Mouse (Mus musculus) spleen, adult 2 months (tissue): ENCODE data around the gene Sf3a3. TPM values are rescaled to one million over a fixed set of nuclear protein-coding genes. Genes with fewer than 3 reads are reported as not detected.

Source experiments
- DNase-seq, 2 experiments: peaks; one replicate each; pipeline versions ENCODE4 v3.0.0 to v3.0.0-alpha.2; 2012 to 2021; ENCODE audit warnings: low spot score in 2 of 2, low read depth in 1 of 2
- H3K27ac ChIP-seq: fragments of 200-500 bp; 2 replicates; pipeline ENCODE4 v1.5.1; 2012; ENCODE audit warnings: low read length, inconsistent platforms; ENCODE audit not compliant: insufficient read depth
- H3K27me3 ChIP-seq: fragments of 200-500 bp; 2 replicates; pipeline ENCODE4 v1.6.1; 2012; ENCODE audit warnings: mild to moderate bottlenecking, moderate library complexity, low read length, inconsistent platforms; ENCODE audit not compliant: control insufficient read depth, insufficient read depth
- H3K36me3 ChIP-seq: fragments of 200-500 bp; 2 replicates; pipeline ENCODE4 v1.6.1; 2012; ENCODE audit warnings: mild to moderate bottlenecking, low read length, inconsistent platforms; ENCODE audit not compliant: control insufficient read depth, insufficient read depth
- H3K4me1 ChIP-seq: fragments of 200-500 bp; 2 replicates; pipeline ENCODE4 v1.6.1; 2011; ENCODE audit warnings: inconsistent platforms; ENCODE audit not compliant: control insufficient read depth, insufficient read depth, insufficient read length
- H3K4me3 ChIP-seq: fragments of 200-500 bp; 2 replicates; pipeline ENCODE4 v1.5.1; 2011; ENCODE audit warnings: mild to moderate bottlenecking, inconsistent platforms; ENCODE audit not compliant: insufficient read depth, insufficient read length; ENCODE audit errors: extremely low read depth
- CTCF ChIP-seq: fragments of 200-500 bp; IDR thresholded peaks from 2 replicates; pipeline ENCODE4 v1.5.1; 2011; ENCODE audit warnings: mild to moderate bottlenecking, inconsistent platforms; ENCODE audit not compliant: insufficient read depth, insufficient read length, insufficient replicate concordance; ENCODE audit errors: extremely low read depth
- POLR2A ChIP-seq: fragments of 200-500 bp; IDR thresholded peaks from 2 replicates; pipeline ENCODE4 v1.6.1; 2011; ENCODE audit warnings: low read depth, low read length, inconsistent platforms
- WGBS: fragments of 180-500 bp; shearing (Covaris S2); methylation state at CpG from one replicate; pipeline ENCODE4 v1.1.7; 2018; 5-methylcytosine and 5-hydroxymethylcytosine counted together
- polyA plus RNA-seq: library from polyadenylated mRNA; depleted of rRNA; stranded (reverse); fragments of >200 nt; gene quantifications from 2 replicates; pipeline ENCODE4 v1.2.3, GENCODE M21; 2012

Gene Sf3a3
- polyA plus RNA-seq, 1 experiment, result 8.8 TPM

DNA sequence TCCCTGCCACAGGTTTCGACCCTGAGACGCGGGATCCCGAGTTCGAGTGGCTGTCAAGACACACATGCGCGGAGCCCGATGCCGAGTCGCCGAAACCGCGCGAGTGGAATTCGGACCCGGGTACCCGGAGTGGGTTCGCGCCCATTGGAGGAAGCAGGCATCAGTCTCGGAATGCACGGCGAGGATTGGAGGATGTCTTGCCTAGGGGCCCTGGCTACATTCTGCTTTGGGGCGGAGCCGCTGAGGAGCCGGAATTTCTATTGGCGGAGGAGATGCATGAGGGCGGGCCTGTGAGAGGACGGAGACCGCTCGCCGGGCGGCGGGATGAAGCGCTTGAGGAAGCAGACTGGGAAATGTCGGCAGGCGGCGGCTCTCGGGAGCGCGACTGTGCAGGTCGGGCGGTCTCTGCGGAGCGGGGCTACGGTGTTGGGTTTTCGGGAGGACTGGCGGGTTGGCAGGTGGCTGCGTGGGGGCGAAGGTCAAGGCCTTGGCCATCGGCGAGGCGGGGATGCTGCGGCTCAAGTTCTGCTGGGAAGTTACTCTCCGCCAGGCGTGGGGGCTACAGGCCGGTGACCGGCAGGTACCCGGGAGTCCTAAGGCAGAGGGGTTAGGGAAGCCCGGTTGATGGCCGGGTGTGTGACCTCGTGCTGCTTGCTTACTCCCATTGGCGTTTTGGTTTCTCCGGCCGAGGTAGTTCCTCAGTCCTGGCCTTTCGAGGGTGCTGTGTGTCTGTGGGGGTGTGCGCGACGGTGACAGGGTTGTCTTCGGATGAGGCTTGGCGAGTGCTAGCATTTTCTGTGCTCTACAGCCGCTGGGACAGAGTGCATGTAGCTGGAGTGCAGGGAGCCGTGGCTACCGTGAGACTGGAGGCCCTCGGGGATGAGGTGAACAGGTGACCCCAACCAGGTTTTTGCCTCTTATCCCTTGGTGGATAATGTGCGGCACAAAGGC lies 37.0 kb downstream of the Sf3a3 start:
- WGBS, result under 1% methylated on average over 75 of the region's 75 CpGs
- peak; percentile 88 to 98 for DNase-seq
- Histone ChIP-seq H3K4me1 (peaks cover 16% of the 10 kb centered on the region; the same call in 1 of the 2 replicates), H3K4me3 (peak overlapping the region; percentile 92), H3K27ac (peak overlapping the region; percentile 86), H3K27me3 (no peaks in the 10 kb centered on the region), H3K36me3 (no peaks in the 10 kb centered on the region)
- TF ChIP-seq CTCF, result no peak
- TF ChIP-seq POLR2A, result peak; percentile 35

DNA sequence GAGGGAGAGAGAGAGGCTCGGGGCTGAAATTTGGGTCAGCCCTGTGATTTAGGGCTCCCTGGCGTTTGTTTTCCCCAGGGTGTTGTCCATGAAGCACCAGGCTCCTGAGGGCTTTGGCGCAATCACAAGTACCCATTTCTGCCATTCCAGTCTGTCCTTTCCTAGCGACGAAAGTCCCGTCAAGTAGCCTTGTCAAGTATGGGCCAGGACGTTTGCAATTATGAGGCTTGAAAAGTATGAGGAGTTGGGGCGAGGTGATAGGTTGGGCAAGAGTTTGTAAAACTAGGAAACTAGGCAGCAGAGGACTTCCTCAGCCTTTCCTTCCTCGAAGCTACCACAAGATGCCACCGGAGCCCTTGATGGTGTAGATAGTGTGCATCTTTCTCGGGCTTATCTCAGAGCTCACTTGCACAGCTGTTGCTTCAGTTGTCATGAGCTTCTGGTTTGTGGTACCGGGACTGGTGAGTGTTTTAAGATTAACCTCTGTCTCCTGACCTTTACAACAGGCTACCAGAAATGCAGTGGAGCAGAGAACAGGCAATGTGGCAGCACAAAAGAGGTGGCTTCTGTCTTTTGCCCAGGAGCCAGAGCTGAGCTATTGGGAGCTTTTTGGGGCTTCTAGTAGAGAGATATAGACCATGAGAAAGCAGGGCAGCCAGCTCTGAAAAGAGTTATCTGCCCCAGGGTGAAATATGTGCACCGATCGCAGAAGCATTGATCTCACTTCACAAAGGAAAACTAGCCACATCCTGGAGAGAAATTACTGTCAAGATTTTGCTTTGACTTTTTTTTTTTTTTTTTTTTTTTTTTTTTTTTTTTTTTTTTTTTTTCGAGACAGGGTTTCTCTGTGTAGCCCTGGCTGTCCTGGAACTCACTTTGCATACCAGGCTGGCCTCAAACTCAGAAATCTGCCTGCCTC lies 38.0 kb downstream of the Sf3a3 start:
- peak in 1 of 2 experiments; percentile 23 for DNase-seq
- WGBS, result 5% methylated on average over 15 of the region's 15 CpGs
- Histone ChIP-seq H3K36me3 (no peaks in the 10 kb centered on the region), H3K4me1 (peaks cover 19% of the 10 kb centered on the region; the same call in 1 of the 2 replicates), H3K27ac (peak overlapping the region; percentile 86), H3K4me3 (peak overlapping the region; percentile 92), H3K27me3 (no peaks in the 10 kb centered on the region)
- TF ChIP-seq CTCF, result peak; percentile 2; the same call in 1 of the 2 replicates
- TF ChIP-seq POLR2A, result no peak

DNA sequence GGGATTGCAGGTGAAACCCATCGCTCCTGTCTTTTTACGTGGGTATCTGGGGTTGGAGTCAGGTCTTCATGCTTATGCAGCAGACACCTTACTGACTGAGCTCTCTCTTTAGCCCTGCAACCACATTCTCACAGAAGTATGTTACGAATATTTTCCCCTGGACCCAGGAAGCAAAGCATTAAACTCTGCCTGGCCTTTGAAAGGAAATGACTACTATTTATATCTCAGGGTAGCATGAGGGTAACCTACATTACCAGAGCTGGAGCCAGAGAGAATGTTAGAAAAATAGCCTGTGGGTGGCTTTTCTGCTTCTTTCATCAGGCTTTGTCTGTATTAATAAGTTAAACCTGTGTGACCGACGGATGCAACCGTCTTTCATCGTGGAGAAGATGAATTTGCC lies 41.0 kb downstream of the Sf3a3 start:
- WGBS, result 25% methylated on average over 7 of the region's 7 CpGs
- H3K36me3 ChIP-seq, result no peaks in the 10 kb centered on the region
- H3K4me3 ChIP-seq, result 0 out of 2 replicates have a peak overlapping the region, but pooled peaks have one; percentile 3
- peak overlapping the region; percentile 53; the same call in 1 of the 2 replicates for H3K27ac ChIP-seq
- H3K27me3 ChIP-seq, result no peaks in the 10 kb centered on the region
- DNase-seq, result no peak
- TF ChIP-seq POLR2A, result no peak
- TF ChIP-seq CTCF, result no peak
- H3K4me1 ChIP-seq, result peaks cover 19% of the 10 kb centered on the region; the same call in 1 of the 2 replicates

DNA sequence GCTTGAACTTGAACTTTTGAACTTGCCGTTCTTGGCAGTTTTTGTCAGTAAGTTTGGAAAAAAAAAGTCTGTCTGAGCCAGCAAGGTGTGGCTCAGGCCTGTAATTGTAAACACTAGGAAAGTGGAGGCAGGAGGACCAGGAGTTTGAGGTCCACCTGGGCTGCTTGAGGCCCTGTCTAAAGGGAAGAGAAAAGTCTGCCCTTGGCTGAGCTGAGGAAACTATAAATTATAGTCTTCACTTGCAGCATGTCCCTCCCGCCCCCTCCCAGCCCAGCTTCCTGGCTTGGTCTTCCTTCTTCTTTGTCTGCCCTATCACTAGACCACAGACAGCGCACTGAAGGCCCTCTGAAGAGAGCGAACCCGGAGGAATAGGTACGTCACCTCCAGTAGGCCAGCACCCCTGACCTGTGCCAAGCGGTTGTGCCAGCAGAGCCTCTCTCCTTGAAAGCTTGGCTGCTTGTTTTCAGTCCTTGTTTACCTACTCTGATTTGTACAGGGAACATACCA lies 44.8 kb downstream of the Sf3a3 start:
- WGBS, result 43% methylated on average over 7 of the region's 7 CpGs
- DNase-seq, result no peak
- Histone ChIP-seq H3K36me3 (no peaks in the 10 kb centered on the region; the same call in 1 of the 2 replicates), H3K27me3 (no peaks in the 10 kb centered on the region), H3K4me1 (peaks cover 5% of the 10 kb centered on the region; the same call in 1 of the 2 replicates), H3K4me3 (no peak overlapping the region), H3K27ac (peak overlapping the region; percentile 53; the same call in 1 of the 2 replicates)
- TF ChIP-seq POLR2A, result no peak
- TF ChIP-seq CTCF, result no peak

DNA sequence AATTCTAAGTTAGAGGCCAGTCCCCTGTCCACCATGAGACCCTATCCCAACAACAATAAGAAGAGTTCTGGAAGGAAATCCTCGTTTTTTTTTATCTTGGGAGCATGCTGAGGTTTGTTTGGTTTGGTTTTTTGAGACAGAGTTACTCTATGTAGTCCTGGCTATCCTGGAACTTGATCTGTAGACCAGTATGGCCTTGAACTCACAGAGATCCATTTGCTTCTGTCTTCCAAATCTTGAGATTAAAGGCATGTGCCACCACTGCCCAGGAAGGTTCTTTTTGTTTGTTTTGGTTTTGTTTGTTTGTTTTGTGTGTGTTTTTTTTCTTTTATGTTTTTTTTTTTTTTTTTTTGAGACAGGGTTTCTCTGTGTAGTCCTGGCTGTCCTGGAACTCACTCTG lies 46.6 kb downstream of the Sf3a3 start:
- DNase-seq, result no peak
- TF ChIP-seq CTCF (no peak), POLR2A (no peak)
- Histone ChIP-seq H3K36me3 (no peaks in the 10 kb centered on the region; the same call in 1 of the 2 replicates), H3K27me3 (no peaks in the 10 kb centered on the region), H3K27ac (no peak overlapping the region), H3K4me1 (peaks cover 8% of the 10 kb centered on the region; the same call in 1 of the 2 replicates), H3K4me3 (no peak overlapping the region)
- WGBS, result 60% methylated on average over 1 of the region's 1 CpGs

DNA sequence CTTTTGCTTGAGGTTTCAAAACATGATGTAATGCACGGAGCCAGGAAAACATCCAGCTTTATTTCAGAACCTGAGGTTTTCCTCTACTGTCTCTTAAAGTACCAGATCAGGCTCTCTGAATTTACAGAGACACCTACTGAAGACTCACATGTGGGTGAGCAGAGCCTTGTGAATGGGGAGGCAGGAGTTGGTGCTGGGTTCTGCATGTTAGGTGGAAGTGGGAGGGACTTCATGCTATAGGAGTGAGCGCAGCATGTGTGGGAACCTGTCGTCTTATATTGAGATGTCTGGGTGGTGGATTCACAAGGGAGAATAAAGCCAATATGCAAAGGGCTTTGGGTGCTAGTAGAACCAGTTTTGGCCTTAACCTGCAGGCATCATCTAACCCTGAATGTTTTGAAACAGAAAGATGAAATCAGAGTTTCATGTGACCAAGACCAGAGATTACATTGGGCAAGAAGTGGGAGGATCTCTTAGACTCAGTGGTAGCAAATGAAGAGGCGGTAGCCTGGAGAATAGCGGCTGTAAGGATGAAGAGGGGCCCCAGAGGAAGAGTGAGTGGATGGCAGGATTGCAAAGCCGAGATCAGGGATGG lies 48.4 kb downstream of the Sf3a3 start:
- Histone ChIP-seq H3K4me1 (peaks cover 5% of the 10 kb centered on the region; the same call in 1 of the 2 replicates), H3K27me3 (no peaks in the 10 kb centered on the region), H3K4me3 (no peak overlapping the region), H3K27ac (no peak overlapping the region), H3K36me3 (no peaks in the 10 kb centered on the region; the same call in 1 of the 2 replicates)
- 70% methylated on average over 6 of the region's 6 CpGs for WGBS
- TF ChIP-seq POLR2A, result no peak
- no peak for TF ChIP-seq CTCF
- DNase-seq, result no peak
